Mouse (Mus musculus) liver, adult 2 months (tissue): Measurements from ENCODE around the gene Ift122. TPM values are rescaled to one million over a fixed set of nuclear protein-coding genes. Genes with fewer than 3 reads are reported as not detected.
"Not testable (repeated sequence)": the region's sequence is repeated elsewhere in the genome, so short reads cannot be mapped to it uniquely, and the experiment has no call there.

Experiments
- DNase-seq: peaks from one replicate; pipeline ENCODE4 v3.0.0-alpha.2; 2011; ENCODE audit warnings: low read depth, low spot score; ENCODE audit errors: extremely low read depth
- H3K27ac ChIP-seq: fragments of 200-500 bp; replicated peaks from 2 replicates; pipeline ENCODE4 v1.5.1; 2012; ENCODE audit warnings: low read depth, mild to moderate bottlenecking, control low read depth, inconsistent platforms, low read length; ENCODE audit not compliant: insufficient read depth
- H3K27me3 ChIP-seq: fragments of 200-500 bp; 2 replicates; pipeline ENCODE4 v1.6.1; 2012; ENCODE audit warnings: mild to moderate bottlenecking, moderate library complexity, low read length, inconsistent platforms; ENCODE audit not compliant: control insufficient read depth, insufficient read depth
- H3K36me3 ChIP-seq: fragments of 200-500 bp; 2 replicates; pipeline ENCODE4 v1.6.1; 2012; ENCODE audit warnings: low read length, inconsistent platforms; ENCODE audit not compliant: control insufficient read depth, insufficient read depth
- H3K4me1 ChIP-seq: fragments of 200-500 bp; 2 replicates; pipeline ENCODE4 v1.6.1; 2011; ENCODE audit warnings: low read length; ENCODE audit not compliant: control insufficient read depth, insufficient read depth
- H3K4me3 ChIP-seq: fragments of 200-500 bp; 2 replicates; pipeline ENCODE4 v1.5.1; 2011; ENCODE audit warnings: low read depth, mild to moderate bottlenecking, control low read depth, low read length, moderate library complexity; ENCODE audit not compliant: insufficient read depth
- H3K79me2 ChIP-seq: fragments of 200-500 bp; 2 replicates; pipeline ENCODE4 v1.6.1; 2012; ENCODE audit warnings: inconsistent platforms, mild to moderate bottlenecking, low read length, moderate library complexity; ENCODE audit not compliant: control insufficient read depth, insufficient read depth
- H3K9ac ChIP-seq: fragments of 200-500 bp; 2 replicates; pipeline ENCODE4 v1.6.1; 2012; ENCODE audit warnings: low read depth, mild to moderate bottlenecking, control low read depth, inconsistent platforms, low read length
- CTCF ChIP-seq: fragments of 200-500 bp; IDR thresholded peaks from 2 replicates; pipeline ENCODE4 v1.5.1; 2011; ENCODE audit warnings: low read depth, low read length, control low read depth
- POLR2A ChIP-seq: fragments of 200-500 bp; IDR thresholded peaks from 2 replicates; pipeline ENCODE4 v1.6.1; 2011; ENCODE audit warnings: low read length, control low read depth; ENCODE audit not compliant: insufficient read depth; ENCODE audit errors: extremely low read depth
- WGBS: fragments of 180-500 bp; shearing (Covaris S2); methylation state at CpG from one replicate; pipeline ENCODE4 v1.1.7; 2018; 5-methylcytosine and 5-hydroxymethylcytosine counted together
- polyA plus RNA-seq: library from polyadenylated mRNA; depleted of rRNA; stranded (reverse); fragments of >200 nt; gene quantifications from 2 replicates; pipeline ENCODE4 v1.2.3, GENCODE M21; 2012
- total RNA-seq: library from RNA; depleted of rRNA; stranded (reverse); fragments of >200 nt; gene quantifications from 2 replicates; pipeline ENCODE4 v1.2.3, GENCODE M21; 2014

The Ift122 gene
- total and polyA plus RNA-seq, 2 experiments, result 2.0 to 3.0 TPM

GRCm38 (mm10) chr6:115821216-115821993 is 31.9 kb upstream of the Ift122 start:
- Histone ChIP-seq H3K27ac (no peak overlapping the region), H3K4me1 (no peaks in the 10 kb centered on the region; the same call in 1 of the 2 replicates), H3K4me3 (no peak overlapping the region), H3K79me2 (no peaks in the 10 kb centered on the region), H3K27me3 (no peaks in the 10 kb centered on the region), H3K9ac (no peak overlapping the region), H3K36me3 (no peaks in the 10 kb centered on the region)
- no peak for TF ChIP-seq POLR2A
- no peak for TF ChIP-seq CTCF
- 88% methylated on average over 8 of the region's 8 CpGs for WGBS
- DNase-seq, result no peak

GRCm38 (mm10) chr6:115823850-115824464 is 29.3 kb upstream of the Ift122 start:
- H3K4me1 ChIP-seq, H3K27me3 ChIP-seq, H3K27ac ChIP-seq, H3K4me3 ChIP-seq, H3K79me2 ChIP-seq, H3K36me3 ChIP-seq, H3K9ac ChIP-seq: not testable (repeated sequence)
- peak; percentile 57 for TF ChIP-seq CTCF
- WGBS, result 3% methylated on average over 6 of the region's 11 CpGs
- DNase-seq, result peak; percentile 46

- Histone ChIP-seq H3K27me3 (no peaks in the 10 kb centered on the region), H3K9ac (no peak overlapping the region), H3K79me2 (no peaks in the 10 kb centered on the region), H3K4me3 (no peak overlapping the region), H3K27ac (no peak overlapping the region), H3K4me1 (no peaks in the 10 kb centered on the region), H3K36me3 (no peaks in the 10 kb centered on the region)
- DNase-seq, result no peak
- WGBS, result 91% methylated on average over 6 of the region's 6 CpGs
- TF ChIP-seq CTCF (no peak), POLR2A (no peak)
These were observed 22.3 kb upstream of the Ift122 start for GRCm38 (mm10) chr6:115830779-115831601.

- Histone ChIP-seq H3K79me2 (no peaks in the 10 kb centered on the region), H3K27me3 (no peaks in the 10 kb centered on the region), H3K9ac (no peak overlapping the region), H3K36me3 (no peaks in the 10 kb centered on the region), H3K4me3 (no peak overlapping the region), H3K4me1 (no peaks in the 10 kb centered on the region), H3K27ac (no peak overlapping the region)
- no peak for DNase-seq
- WGBS, result 91% methylated on average over 2 of the region's 2 CpGs
- TF ChIP-seq POLR2A (no peak), CTCF (no peak)
These were observed 21.0 kb upstream of the Ift122 start for GRCm38 (mm10) chr6:115832152-115832850.

- no peaks in the 10 kb centered on the region for H3K79me2 ChIP-seq
- no peaks in the 10 kb centered on the region for H3K36me3 ChIP-seq
- H3K27ac ChIP-seq, result no peak overlapping the region
- no peak overlapping the region for H3K9ac ChIP-seq
- H3K27me3 ChIP-seq, result no peaks in the 10 kb centered on the region
- H3K4me3 ChIP-seq, result no peak overlapping the region
- no peak for DNase-seq
- H3K4me1 ChIP-seq, result no peaks in the 10 kb centered on the region
- TF ChIP-seq CTCF (no peak), POLR2A (no peak)
These were observed 19.4 kb upstream of the Ift122 start for GRCm38 (mm10) chr6:115833861-115834260.
